Mouse (Mus musculus) G1E (cell line): ENCODE results near the gene Pnma1. TPM values are rescaled to one million over a fixed set of nuclear protein-coding genes. Genes with fewer than 3 reads are reported as not detected.

Experiments used
- ATAC-seq: 2 replicates; pipeline ENCODE4 v1.8.0; 2016; ENCODE audit warnings: mild to moderate bottlenecking; ENCODE audit not compliant: insufficient number of reproducible peaks, poor library complexity, low FRiP score, severe bottlenecking; ENCODE audit errors: extremely low read depth
- DNase-seq: peaks from one replicate; pipeline ENCODE4 v3.0.0; 2012; ENCODE audit warnings: low spot score
- H3K27me3 ChIP-seq: 2 replicates; pipeline ENCODE4 v1.6.1; 2012; ENCODE audit warnings: mild to moderate bottlenecking, low read length, inconsistent platforms; ENCODE audit not compliant: insufficient read depth
- H3K36me3 ChIP-seq: replicated peaks from 2 replicates; pipeline ENCODE3; 2012; ENCODE audit warnings: mild to moderate bottlenecking, inconsistent platforms
- H3K4me1 ChIP-seq: 2 replicates; pipeline ENCODE4 v1.6.1; 2012; ENCODE audit warnings: low read depth, low read length, inconsistent platforms, mixed read lengths; ENCODE audit not compliant: insufficient read depth
- H3K4me3 ChIP-seq: 2 replicates; pipeline ENCODE4 v1.5.1; 2012; ENCODE audit warnings: low read depth, mild to moderate bottlenecking, inconsistent platforms, low read length, moderate library complexity, mixed read lengths
- H3K9me3 ChIP-seq: replicated peaks from 2 replicates; pipeline ENCODE4 v1.6.1; 2012; ENCODE audit warnings: inconsistent platforms
- CTCF ChIP-seq: IDR thresholded peaks from 2 replicates; pipeline ENCODE4 v1.5.1; 2012; ENCODE audit warnings: low read depth, low read length, inconsistent platforms, mixed read lengths
- GATA1 ChIP-seq: IDR thresholded peaks from 2 replicates; pipeline ENCODE4 v1.6.1; 2012; ENCODE audit warnings: borderline replicate concordance, low read length, inconsistent platforms, mixed read lengths
- GATA2 ChIP-seq: IDR thresholded peaks from 2 replicates; pipeline ENCODE4 v1.6.1; 2012; ENCODE audit warnings: low read depth, low read length, inconsistent platforms, borderline replicate concordance
- POLR2AphosphoS5 ChIP-seq: IDR thresholded peaks from 2 replicates; pipeline ENCODE4 v1.6.1; 2012; ENCODE audit warnings: low read depth, low read length, inconsistent platforms; ENCODE audit not compliant: insufficient replicate concordance
- TAL1 ChIP-seq: conservative IDR thresholded peaks from 2 replicates; pipeline ENCODE4 v1.6.1; 2012; ENCODE audit warnings: low read depth, low read length, inconsistent platforms, mixed read lengths
- polyA plus RNA-seq: library from polyadenylated mRNA; stranded (reverse); fragments of >175 nt; gene quantifications from 2 replicates; pipeline ENCODE4 v1.2.3, GENCODE M21; 2012
- total RNA-seq, 2 experiments: library from RNA; stranded (forward) in 1 of 2; stranded (reverse) in 1 of 2; fragments of 200-1000 nt in 1 of 2; fragments of >200 nt in 1 of 2; fragmentation: Nextera tagmentation in 1 of 2; gene quantifications; 2 replicates each; pipeline ENCODE4 v1.2.3; 2014 to 2017

The Pnma1 gene
- total and polyA plus RNA-seq, 3 experiments = 0.14 to 0.83 (median 0.76) TPM

- DNase-seq = no peak
- Histone ChIP-seq H3K9me3 (no peaks in the 10 kb centered on the region), H3K27me3 (peaks cover 26% of the 10 kb centered on the region), H3K36me3 (no peaks in the 10 kb centered on the region), H3K4me1 (no peaks in the 10 kb centered on the region), H3K4me3 (no peak overlapping the region)
- TF ChIP-seq CTCF = no peak
- no peak for TF ChIP-seq POLR2AphosphoS5
- no peak for TF ChIP-seq GATA1
- TF ChIP-seq TAL1 = no peak
- no peak for TF ChIP-seq GATA2
- no peak for ATAC-seq
Measured at GRCm38 (mm10) chr12:84100071-84100470, 48.2 kb downstream of the Pnma1 start.

DNA sequence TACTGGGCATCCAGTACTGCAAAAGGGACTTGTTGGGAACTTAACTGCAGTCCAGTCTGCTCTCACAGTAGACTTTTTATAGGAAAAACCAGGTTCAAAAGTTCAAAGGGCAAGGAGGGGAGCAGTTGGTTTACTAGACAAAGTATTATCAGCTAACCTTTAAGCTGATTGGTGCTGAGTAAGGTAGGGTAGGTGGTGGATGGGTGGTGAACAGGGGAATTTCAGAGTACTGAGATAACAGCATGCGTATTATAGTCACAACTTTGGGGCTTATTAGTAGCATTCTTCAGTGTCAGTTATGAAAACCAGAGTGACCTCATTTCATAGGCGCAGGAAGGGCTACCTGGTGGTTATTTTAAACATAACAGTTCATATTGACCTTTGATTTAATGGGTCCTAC lies 48.7 kb downstream of the Pnma1 start:
- DNase-seq = no peak
- Histone ChIP-seq H3K4me1 (no peaks in the 10 kb centered on the region), H3K36me3 (no peaks in the 10 kb centered on the region), H3K27me3 (peaks cover 26% of the 10 kb centered on the region), H3K4me3 (no peak overlapping the region), H3K9me3 (no peaks in the 10 kb centered on the region)
- TF ChIP-seq GATA2 (no peak), CTCF (no peak), GATA1 (no peak), TAL1 (no peak), POLR2AphosphoS5 (no peak)
- no peak for ATAC-seq

Other genes starting within 250 kb of the Pnma1 start
- gene Numb, start 226.6 kb downstream of the Pnma1 start, total RNA-seq (2014; fragmentation: Nextera tagmentation) = 50.2 and 65.8 TPM in 2 replicates
- 52.8 and 58.1 TPM in 2 replicates for gene Numb, start 226.6 kb downstream of the Pnma1 start, total RNA-seq (2017)
- gene Numb, start 226.6 kb downstream of the Pnma1 start, polyA plus RNA-seq = 34.4 and 40.1 TPM in 2 replicates
- gene Riox1, start 197.9 kb downstream of the Pnma1 start, total RNA-seq (2014; fragmentation: Nextera tagmentation) = 25.8 and 30.6 TPM in 2 replicates
- 28.0 and 35.7 TPM in 2 replicates for gene Riox1, start 197.9 kb downstream of the Pnma1 start, total RNA-seq (2017)
- gene Riox1, start 197.9 kb downstream of the Pnma1 start, polyA plus RNA-seq = 107 and 138 TPM in 2 replicates
- not detected in 2 replicates for gene Heatr4, start 163.6 kb downstream of the Pnma1 start, total RNA-seq (2014; fragmentation: Nextera tagmentation)
- 0.06 and 0.22 TPM in 2 replicates for gene Heatr4, start 163.6 kb downstream of the Pnma1 start, total RNA-seq (2017)
- gene Heatr4, start 163.6 kb downstream of the Pnma1 start, polyA plus RNA-seq = not detected in 2 replicates
- not detected in 2 replicates for gene Acot2, start 160.6 kb downstream of the Pnma1 start, total RNA-seq (2014; fragmentation: Nextera tagmentation)
- 0.22 TPM in 1 of 2 replicates, not detected in the other for gene Acot2, start 160.6 kb downstream of the Pnma1 start, total RNA-seq (2017)
- 0.02 TPM in 1 of 2 replicates, not detected in the other for gene Acot2, start 160.6 kb downstream of the Pnma1 start, polyA plus RNA-seq
- not detected in 2 replicates for gene Acot1, start 139.0 kb downstream of the Pnma1 start, total RNA-seq (2014; fragmentation: Nextera tagmentation)
- 0.11 TPM in 1 of 2 replicates, not detected in the other for gene Acot1, start 139.0 kb downstream of the Pnma1 start, total RNA-seq (2017)
- gene Acot1, start 139.0 kb downstream of the Pnma1 start, polyA plus RNA-seq = not detected in 2 replicates
- not detected in 2 replicates for gene Acot4, start 110.1 kb downstream of the Pnma1 start, total RNA-seq (2014; fragmentation: Nextera tagmentation)
- 0.05 and 0.06 TPM in 2 replicates for gene Acot4, start 110.1 kb downstream of the Pnma1 start, total RNA-seq (2017)
- not detected in 2 replicates for gene Acot4, start 110.1 kb downstream of the Pnma1 start, polyA plus RNA-seq
- not detected in 2 replicates for gene Gm49366, start 109.6 kb downstream of the Pnma1 start, total RNA-seq (2014; fragmentation: Nextera tagmentation)
- not detected in 2 replicates for gene Gm49366, start 109.6 kb downstream of the Pnma1 start, total RNA-seq (2017)
- gene Gm49366, start 109.6 kb downstream of the Pnma1 start, polyA plus RNA-seq = not detected in 2 replicates
- gene Acot3, start 96.3 kb downstream of the Pnma1 start, total RNA-seq (2014; fragmentation: Nextera tagmentation) = not detected in 2 replicates
- gene Acot3, start 96.3 kb downstream of the Pnma1 start, total RNA-seq (2017) = not detected in 2 replicates
- gene Acot3, start 96.3 kb downstream of the Pnma1 start, polyA plus RNA-seq = 0.03 TPM in 2 replicates
- gene Acot5, start 79.2 kb downstream of the Pnma1 start, total RNA-seq (2014; fragmentation: Nextera tagmentation) = not detected in 2 replicates
- not detected in 2 replicates for gene Acot5, start 79.2 kb downstream of the Pnma1 start, total RNA-seq (2017)
- gene Acot5, start 79.2 kb downstream of the Pnma1 start, polyA plus RNA-seq = not detected in 2 replicates
- not detected in 2 replicates for gene Acot6, start 47.8 kb downstream of the Pnma1 start, total RNA-seq (2014; fragmentation: Nextera tagmentation)
- gene Acot6, start 47.8 kb downstream of the Pnma1 start, total RNA-seq (2017) = 0.12 and 0.33 TPM in 2 replicates
- not detected in 2 replicates for gene Acot6, start 47.8 kb downstream of the Pnma1 start, polyA plus RNA-seq
- gene Dnal1, start 34.1 kb downstream of the Pnma1 start, total RNA-seq (2014; fragmentation: Nextera tagmentation) = 1.1 and 3.6 TPM in 2 replicates
- gene Dnal1, start 34.1 kb downstream of the Pnma1 start, total RNA-seq (2017) = 0.49 and 0.76 TPM in 2 replicates
- 0.01 and 0.14 TPM in 2 replicates for gene Dnal1, start 34.1 kb downstream of the Pnma1 start, polyA plus RNA-seq
- 66.7 and 72.7 TPM in 2 replicates for gene Elmsan1, start 70.4 kb upstream of the Pnma1 start, total RNA-seq (2014; fragmentation: Nextera tagmentation)
- 21.0 and 21.4 TPM in 2 replicates for gene Elmsan1, start 70.4 kb upstream of the Pnma1 start, total RNA-seq (2017)
- 125 and 140 TPM in 2 replicates for gene Elmsan1, start 70.4 kb upstream of the Pnma1 start, polyA plus RNA-seq
- 59.6 and 71.3 TPM in 2 replicates for gene Ptgr2, start 136.7 kb upstream of the Pnma1 start, total RNA-seq (2014; fragmentation: Nextera tagmentation)
- gene Ptgr2, start 136.7 kb upstream of the Pnma1 start, total RNA-seq (2017) = 152 and 184 TPM in 2 replicates
- gene Ptgr2, start 136.7 kb upstream of the Pnma1 start, polyA plus RNA-seq = 5.5 and 10.1 TPM in 2 replicates
- 99.2 and 113 TPM in 2 replicates for gene Zfp410, start 168.4 kb upstream of the Pnma1 start, total RNA-seq (2014; fragmentation: Nextera tagmentation)
- 115 and 118 TPM in 2 replicates for gene Zfp410, start 168.4 kb upstream of the Pnma1 start, total RNA-seq (2017)
- 2.9 and 4.0 TPM in 2 replicates for gene Zfp410, start 168.4 kb upstream of the Pnma1 start, polyA plus RNA-seq
- gene Coq6, start 213.2 kb upstream of the Pnma1 start, total RNA-seq (2014; fragmentation: Nextera tagmentation) = 27.5 and 41.3 TPM in 2 replicates
- gene Coq6, start 213.2 kb upstream of the Pnma1 start, total RNA-seq (2017) = 20.7 and 29.2 TPM in 2 replicates
- 12.7 and 20.7 TPM in 2 replicates for gene Coq6, start 213.2 kb upstream of the Pnma1 start, polyA plus RNA-seq
- gene Fam161b, start 213.3 kb upstream of the Pnma1 start, total RNA-seq (2014; fragmentation: Nextera tagmentation) = 2.9 and 3.3 TPM in 2 replicates
- 3.5 and 4.3 TPM in 2 replicates for gene Fam161b, start 213.3 kb upstream of the Pnma1 start, total RNA-seq (2017)
- gene Fam161b, start 213.3 kb upstream of the Pnma1 start, polyA plus RNA-seq = 0.25 and 0.44 TPM in 2 replicates